Mouse (Mus musculus) embryonic facial prominence, embryonic 15.5 days (tissue): ENCODE results near the gene Ss18l1. TPM values are rescaled to one million over a fixed set of nuclear protein-coding genes. Genes with fewer than 3 reads are reported as not detected.

Experiments
- polyA plus RNA-seq: library from polyadenylated mRNA; unstranded; fragments of >200 nt; fragmentation: Nextera tagmentation; extraction: Ambion mirVana; gene quantifications from 2 replicates; pipeline ENCODE4 v1.2.1, GENCODE M21; 2015

The Ss18l1 gene
- polyA plus RNA-seq, 1 experiment from 2014 or later: 6.1 TPM

Other genes starting within 250 kb of the Ss18l1 start
- gene Taf4, start 65.9 kb upstream of the Ss18l1 start, polyA plus RNA-seq: 2.9 and 3.6 TPM in 2 replicates
- 8.9 and 9.1 TPM in 2 replicates for gene Lsm14b, start 17.5 kb upstream of the Ss18l1 start, polyA plus RNA-seq
- gene Psma7, start 76 bp upstream of the Ss18l1 start, polyA plus RNA-seq: 472 and 518 TPM in 2 replicates
- gene Mtg2, start 28.1 kb downstream of the Ss18l1 start, polyA plus RNA-seq: 24.3 and 25.6 TPM in 2 replicates
- 0.13 and 0.40 TPM in 2 replicates for gene Hrh3, start 62.0 kb downstream of the Ss18l1 start, polyA plus RNA-seq
- 42.6 and 43.0 TPM in 2 replicates for gene Osbpl2, start 76.8 kb downstream of the Ss18l1 start, polyA plus RNA-seq
- gene Adrm1, start 129.0 kb downstream of the Ss18l1 start, polyA plus RNA-seq: 176 and 190 TPM in 2 replicates
- 28.0 and 37.2 TPM in 2 replicates for gene Lama5, start 183.3 kb downstream of the Ss18l1 start, polyA plus RNA-seq
- gene Rps21, start 214.9 kb downstream of the Ss18l1 start, polyA plus RNA-seq: 599 and 606 TPM in 2 replicates
- 13.5 and 14.2 TPM in 2 replicates for gene Cables2, start 231.0 kb downstream of the Ss18l1 start, polyA plus RNA-seq
- 1.5 and 1.8 TPM in 2 replicates for gene Rbbp8nl, start 247.4 kb downstream of the Ss18l1 start, polyA plus RNA-seq